Mouse (Mus musculus): ENCODE data around the gene Ctbs.

Gene Ctbs

GRCm38 (mm10) chr3:146449745-146450250 is at the start of gene Ctbs:
Gene Ctbs, plus strand, starts transcription at chr3:146449795.
- DNase-seq: no peak

GRCm38 (mm10) chr3:146403770-146404169 is 45.8 kb upstream of the Ctbs start:
- no peak for DNase-seq

GRCm38 (mm10) chr3:146404311-146405201 is 45.0 kb upstream of the Ctbs start, which contains the start of gene Ssx2ip:
Gene Ssx2ip, plus strand, starts transcription at chr3:146404642.
- DNase-seq: peak; percentile 100

- DNase-seq: peak; percentile 79
These were observed 44.2 kb upstream of the Ctbs start for GRCm38 (mm10) chr3:146405213-146406006.

- DNase-seq: no peak
These were observed 43.6 kb upstream of the Ctbs start for GRCm38 (mm10) chr3:146406007-146406341.

- DNase-seq: no peak
These were observed 42.4 kb upstream of the Ctbs start for GRCm38 (mm10) chr3:146407086-146407721.

- DNase-seq: no peak
These were observed 39.5 kb upstream of the Ctbs start for GRCm38 (mm10) chr3:146410114-146410513.

GRCm38 (mm10) chr3:146412008-146412407 is 37.6 kb upstream of the Ctbs start:
- no peak for DNase-seq

- no peak for DNase-seq
These were observed 37.1 kb upstream of the Ctbs start for GRCm38 (mm10) chr3:146412480-146412879.

GRCm38 (mm10) chr3:146413016-146413415 is 36.6 kb upstream of the Ctbs start:
- no peak for DNase-seq

GRCm38 (mm10) chr3:146413992-146414391 is 35.6 kb upstream of the Ctbs start:
- DNase-seq: peak; percentile 93

- DNase-seq: no peak
These were observed 35.0 kb upstream of the Ctbs start for GRCm38 (mm10) chr3:146414555-146414954.

GRCm38 (mm10) chr3:146417873-146418272 is 31.7 kb upstream of the Ctbs start:
- no peak for DNase-seq

GRCm38 (mm10) chr3:146418901-146419300 is 30.7 kb upstream of the Ctbs start:
- DNase-seq: no peak

- DNase-seq: no peak
These were observed 30.1 kb upstream of the Ctbs start for GRCm38 (mm10) chr3:146419534-146419933.

- DNase-seq: no peak
These were observed 29.5 kb upstream of the Ctbs start for GRCm38 (mm10) chr3:146419992-146420537.

GRCm38 (mm10) chr3:146421787-146422186 is 27.8 kb upstream of the Ctbs start:
- no peak for DNase-seq

GRCm38 (mm10) chr3:146423710-146424109 is 25.9 kb upstream of the Ctbs start:
- DNase-seq: no peak

- no peak for DNase-seq
These were observed 25.2 kb upstream of the Ctbs start for GRCm38 (mm10) chr3:146424306-146424900.

GRCm38 (mm10) chr3:146425902-146426301 is 23.7 kb upstream of the Ctbs start:
- DNase-seq: no peak

- DNase-seq: no peak
These were observed 23.1 kb upstream of the Ctbs start for GRCm38 (mm10) chr3:146426489-146426888.

- DNase-seq: peak; percentile 70
These were observed 16.5 kb upstream of the Ctbs start for GRCm38 (mm10) chr3:146433063-146433462.
